In genomic region chr15:99664600-99665451, GRCm38 (mm10) we compare ENCODE assay signal across 8 mouse cellular contexts. TPM values are rescaled to one million over a fixed set of nuclear protein-coding genes. Genes with fewer than 3 reads are reported as not detected.
DNase-seq lines count a peak whose midpoint lies in the region; ATAC-seq and TF ChIP-seq lines count a peak whose summit lies in the region.

No protein-coding gene starts in this region.

- TF ChIP-seq CTCF in heart, postnatal 0 days (IDR thresholded peaks at IDR 0.05; ENCODE audit: low read depth) = no peak
- no peak for TF ChIP-seq CTCF in lung, postnatal 0 days (IDR thresholded peaks at IDR 0.05)

- TF ChIP-seq EP300 in heart, postnatal 0 days (IDR thresholded peaks at IDR 0.05; ENCODE audit: low read depth) = no peak
- no peak for TF ChIP-seq EP300 in lung, postnatal 0 days (IDR thresholded peaks at IDR 0.05)

- H3K36me3 ChIP-seq in heart, postnatal 0 days (replicated peaks; ENCODE audit: control insufficient read depth, insufficient read depth, low read length) = no peaks in the 10 kb centered on the region
- H3K36me3 ChIP-seq in lung, postnatal 0 days (ENCODE audit: insufficient read depth, low read length) = no peaks in the 10 kb centered on the region

- no peaks in the 10 kb centered on the region for H3K9me3 ChIP-seq in heart, postnatal 0 days (replicated peaks; ENCODE audit: control insufficient read depth, low read length)
- H3K9me3 ChIP-seq in lung, postnatal 0 days (ENCODE audit: low read length) = no peaks in the 10 kb centered on the region

- H3K27me3 ChIP-seq in heart, postnatal 0 days (ENCODE audit: control insufficient read depth, insufficient read depth, low read length) = peaks cover 40% of the 10 kb centered on the region
- H3K27me3 ChIP-seq in lung, postnatal 0 days (replicated peaks; ENCODE audit: insufficient read depth, low read length) = peaks cover 25% of the 10 kb centered on the region

- H3K4me3 ChIP-seq in heart, postnatal 0 days (ENCODE audit: low read depth, low read length) = peak overlapping the region; percentile 53
- peak overlapping the region; percentile 45 for H3K4me3 ChIP-seq in lung, postnatal 0 days (ENCODE audit: low read depth, low read length)

- WGBS in heart, postnatal 0 days = 1% methylated on average over 52 of the region's 52 CpGs
- WGBS in lung, postnatal 0 days = under 1% methylated on average over 37 of the region's 52 CpGs

- DNase-seq in Muller cell, postnatal 12 days (ENCODE audit: inconsistent ontology term) = peak; percentile 50
- peak; percentile 46 for DNase-seq in c-Kit-negative CD71-positive TER-119-positive erythroid progenitor cells, embryonic 14.5 days (ENCODE audit: low read depth, low spot score)
- peak; percentile 67 for DNase-seq in heart, postnatal 0 days (ENCODE audit: low spot score)
- peak; percentile 83 for DNase-seq in layer of hippocampus, adult 9-11 months
- peak; percentile 94 for DNase-seq in lung, postnatal 0 days (ENCODE audit: low spot score)
- peak; percentile 30 for DNase-seq in ovary, postnatal 14 days (ENCODE audit: low spot score)
- DNase-seq in thymus, adult 18-20 months = no peak

- H3K4me1 ChIP-seq in heart, postnatal 0 days (ENCODE audit: control insufficient read depth, insufficient read depth) = peaks cover 13% of the 10 kb centered on the region; the same call in 1 of the 2 replicates
- H3K4me1 ChIP-seq in lung, postnatal 0 days (ENCODE audit: insufficient read depth, low read depth, low read length) = peaks cover 5% of the 10 kb centered on the region; the same call in 1 of the 2 replicates

- ATAC-seq in erythroid progenitor cell, adult 5-6 weeks (replicated peaks; ENCODE audit: low FRiP score, poor library complexity, severe bottlenecking) = peak; percentile 68
- ATAC-seq in heart, postnatal 0 days (ENCODE audit: insufficient read depth, low read depth) = peak; percentile 66
- peak; percentile 84 for ATAC-seq in lung, postnatal 0 days

- H3K4me2 ChIP-seq in heart, postnatal 0 days (ENCODE audit: low read depth, low read length) = peak overlapping the region; percentile 94
- H3K4me2 ChIP-seq in lung, postnatal 0 days (replicated peaks; ENCODE audit: low read depth, low read length) = peak overlapping the region; percentile 91

- H3K9ac ChIP-seq in heart, postnatal 0 days (replicated peaks; ENCODE audit: low read depth, low read length) = peak overlapping the region; percentile 52
- 0 out of 2 replicates have a peak overlapping the region, but pooled peaks have one; percentile 26 for H3K9ac ChIP-seq in lung, postnatal 0 days (replicated peaks; ENCODE audit: low read depth)

- no peak overlapping the region for H3K27ac ChIP-seq in heart, postnatal 0 days (ENCODE audit: low read depth)
- peak overlapping the region; percentile 22; the same call in 1 of the 2 replicates for H3K27ac ChIP-seq in lung, postnatal 0 days (ENCODE audit: low read length)

RNA-seq across cellular contexts. Expression of gene Asic1, which starts 5.3 kb away (rescaled TPM):
- not detected in 2 replicates for total RNA-seq in erythroid progenitor cell, adult 5-6 weeks (2015; ENCODE audit: low replicate concordance)
- not detected in 2 replicates for total RNA-seq in erythroid progenitor cell, adult 5-6 weeks (2017; ENCODE audit: low replicate concordance)
- total RNA-seq in heart, postnatal 0 days (2014; rRNA removed; ENCODE audit: low replicate concordance) = 0.11 and 0.93 TPM in 2 replicates
- polyA plus RNA-seq in heart, postnatal 0 days (2015; fragmentation: Nextera tagmentation; extraction: Ambion mirVana) = 1.1 and 1.3 TPM in 2 replicates
- 1.3 TPM in 2 replicates for polyA plus RNA-seq in lung, postnatal 0 days (2015; fragmentation: Nextera tagmentation; extraction: Ambion mirVana)

RNA-seq across cellular contexts. Expression of gene Racgap1, which starts 13.4 kb away (rescaled TPM):
- total RNA-seq in erythroid progenitor cell, adult 5-6 weeks (2015; ENCODE audit: low replicate concordance) = 248 and 272 TPM in 2 replicates
- total RNA-seq in erythroid progenitor cell, adult 5-6 weeks (2017; ENCODE audit: low replicate concordance) = 292 and 327 TPM in 2 replicates
- total RNA-seq in heart, postnatal 0 days (2014; rRNA removed; ENCODE audit: low replicate concordance) = 59.2 and 124 TPM in 2 replicates
- polyA plus RNA-seq in heart, postnatal 0 days (2015; fragmentation: Nextera tagmentation; extraction: Ambion mirVana) = 34.5 and 36.8 TPM in 2 replicates
- 7.5 and 10.9 TPM in 2 replicates for polyA plus RNA-seq in lung, postnatal 0 days (2015; fragmentation: Nextera tagmentation; extraction: Ambion mirVana)

RNA-seq across cellular contexts. Expression of gene Smarcd1, which starts 37.1 kb away (rescaled TPM):
- 15.5 and 18.0 TPM in 2 replicates for total RNA-seq in erythroid progenitor cell, adult 5-6 weeks (2015; ENCODE audit: low replicate concordance)
- 5.3 and 9.7 TPM in 2 replicates for total RNA-seq in erythroid progenitor cell, adult 5-6 weeks (2017; ENCODE audit: low replicate concordance)
- 28.4 and 35.7 TPM in 2 replicates for total RNA-seq in heart, postnatal 0 days (2014; rRNA removed; ENCODE audit: low replicate concordance)
- polyA plus RNA-seq in heart, postnatal 0 days (2015; fragmentation: Nextera tagmentation; extraction: Ambion mirVana) = 16.8 and 20.0 TPM in 2 replicates
- 19.7 and 20.4 TPM in 2 replicates for polyA plus RNA-seq in lung, postnatal 0 days (2015; fragmentation: Nextera tagmentation; extraction: Ambion mirVana)

RNA-seq across cellular contexts. Expression of gene Gm17349, which starts 40.5 kb away (rescaled TPM):
- not detected in 2 replicates for total RNA-seq in erythroid progenitor cell, adult 5-6 weeks (2015; ENCODE audit: low replicate concordance)
- not detected in 2 replicates for total RNA-seq in erythroid progenitor cell, adult 5-6 weeks (2017; ENCODE audit: low replicate concordance)
- total RNA-seq in heart, postnatal 0 days (2014; rRNA removed; ENCODE audit: low replicate concordance) = not detected in 2 replicates
- not detected in 2 replicates for polyA plus RNA-seq in heart, postnatal 0 days (2015; fragmentation: Nextera tagmentation; extraction: Ambion mirVana)
- polyA plus RNA-seq in lung, postnatal 0 days (2015; fragmentation: Nextera tagmentation; extraction: Ambion mirVana) = 3.2 TPM in 1 of 2 replicates, not detected in the other

RNA-seq across cellular contexts. Expression of gene Gpd1, which starts 52.5 kb away (rescaled TPM):
- total RNA-seq in erythroid progenitor cell, adult 5-6 weeks (2015; ENCODE audit: low replicate concordance) = 2.1 and 2.9 TPM in 2 replicates
- total RNA-seq in erythroid progenitor cell, adult 5-6 weeks (2017; ENCODE audit: low replicate concordance) = 5.4 and 8.2 TPM in 2 replicates
- 8.7 and 16.4 TPM in 2 replicates for total RNA-seq in heart, postnatal 0 days (2014; rRNA removed; ENCODE audit: low replicate concordance)
- 9.0 and 9.9 TPM in 2 replicates for polyA plus RNA-seq in heart, postnatal 0 days (2015; fragmentation: Nextera tagmentation; extraction: Ambion mirVana)
- 10.0 and 13.2 TPM in 2 replicates for polyA plus RNA-seq in lung, postnatal 0 days (2015; fragmentation: Nextera tagmentation; extraction: Ambion mirVana)

Comparison
In these comparisons a context has a peak if more than half of its experiments do, and no peak if none do; other contexts are left out.
1. DNase-seq: peak in Muller cell, postnatal 12 days (single experiment), c-Kit-negative CD71-positive TER-119-positive erythroid progenitor cells, embryonic 14.5 days (single experiment), heart, postnatal 0 days (single experiment), layer of hippocampus, adult 9-11 months (single experiment), lung, postnatal 0 days (single experiment) and ovary, postnatal 14 days (single experiment); none in thymus, adult 18-20 months (0 of 2).
2. Peak in every context shown above with its lines, with median percentiles within 50 percentile points of each other: ATAC-seq.